Mouse (Mus musculus): ENCODE measurements around the gene Dync2li1.

Gene Dync2li1

GRCm38 (mm10) chr17:84682734-84683717, 56.7 kb downstream of the Dync2li1 start, which contains the start of gene Abcg5:
Gene Abcg5 (minus strand): TSS chr17:84683011.
- in situ Hi-C loops (cut with MboI, MseI): loop anchor here (25.0 kb wide), 1 partner anchor 954 kb away; no protein-coding TSS in a partner anchor

- in situ Hi-C loops (cut with MboI, MseI): loop anchor here (25.0 kb wide), 1 partner anchor 953 kb away; no protein-coding TSS in a partner anchor
Observed at GRCm38 (mm10) chr17:84684284-84684683, 58.0 kb downstream of the Dync2li1 start.

DNA sequence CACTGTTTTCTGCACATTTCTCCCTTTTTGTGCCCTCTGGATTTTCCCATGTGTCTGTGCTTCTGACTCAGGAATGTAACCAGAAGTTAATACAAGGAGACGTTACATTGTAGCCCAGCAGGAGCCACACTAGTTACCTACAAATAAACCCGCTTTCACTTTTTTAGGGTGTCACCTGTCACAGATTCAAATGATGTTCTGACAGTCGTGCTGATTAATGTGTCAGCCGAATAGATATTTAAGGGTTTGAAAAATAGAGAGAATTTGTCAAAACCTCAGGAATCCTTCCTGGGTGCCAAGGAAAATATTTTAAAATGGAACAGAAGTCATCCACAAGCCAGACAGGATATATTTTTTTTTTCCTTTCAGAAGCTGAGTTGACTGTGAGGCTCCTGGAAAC, 59.0 kb downstream of the Dync2li1 start:
- in situ Hi-C loops (cut with MboI, MseI): loop anchor here (25.0 kb wide), 1 partner anchor 952 kb away; no protein-coding TSS in a partner anchor

DNA sequence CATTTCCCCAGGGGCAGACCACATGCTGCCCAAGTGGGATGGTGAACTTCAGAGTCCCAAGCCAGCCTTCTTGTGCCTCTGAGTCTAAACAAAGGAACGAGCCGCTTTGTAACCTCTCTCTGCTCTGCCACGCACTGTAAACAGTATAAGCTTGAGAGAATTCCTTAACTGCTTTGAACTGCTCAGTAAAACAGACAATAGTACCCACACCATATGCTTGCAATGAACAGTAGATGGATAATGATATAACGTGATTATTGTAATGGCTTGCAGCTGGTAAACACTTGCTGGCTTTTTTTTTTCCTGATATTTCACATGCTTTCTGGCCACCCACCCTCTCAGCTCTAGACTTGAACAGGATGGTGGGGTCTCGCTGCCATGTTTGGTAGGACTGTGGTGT, 61.7 kb downstream of the Dync2li1 start:
- in situ Hi-C loops (cut with MboI, MseI): loop anchor here (25.0 kb wide), 1 partner anchor 949 kb away; no protein-coding TSS in a partner anchor

DNA sequence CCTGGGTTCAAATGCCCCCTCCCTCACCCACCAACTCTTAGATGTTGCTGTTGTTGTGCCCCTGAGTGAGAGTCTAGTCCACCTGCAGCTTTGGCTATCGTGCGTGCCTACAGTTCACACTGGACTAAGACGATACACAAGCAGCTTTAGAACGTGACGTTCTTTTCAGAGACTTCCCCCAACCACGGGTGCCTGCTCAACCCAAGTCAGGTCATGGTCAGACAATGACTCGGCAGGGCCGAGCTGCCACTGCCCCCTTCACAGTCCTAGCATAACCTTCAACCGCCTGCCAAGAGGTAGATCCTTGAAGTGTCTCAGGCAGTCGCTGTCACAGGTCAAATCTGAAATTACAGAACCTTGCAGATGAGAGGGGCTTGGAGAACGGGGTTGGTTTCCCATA, 62.5 kb downstream of the Dync2li1 start:
- in situ Hi-C loops (cut with MboI, MseI): loop anchor here (25.0 kb wide), 1 partner anchor 948 kb away; no protein-coding TSS in a partner anchor

- in situ Hi-C loops (cut with MboI, MseI): loop anchor here (25.0 kb wide), 1 partner anchor 948 kb away; no protein-coding TSS in a partner anchor
Observed at GRCm38 (mm10) chr17:84689316-84689715, 63.0 kb downstream of the Dync2li1 start.

GRCm38 (mm10) chr17:84690111-84690510, 63.8 kb downstream of the Dync2li1 start:
- in situ Hi-C loops (cut with MboI, MseI): loop anchor here (25.0 kb wide), 1 partner anchor 947 kb away; no protein-coding TSS in a partner anchor

GRCm38 (mm10) chr17:84693741-84694140, 67.4 kb downstream of the Dync2li1 start:
- in situ Hi-C loops (cut with MboI, MseI): loop anchor here (25.0 kb wide), 1 partner anchor 944 kb away; no protein-coding TSS in a partner anchor

GRCm38 (mm10) chr17:84696537-84696936, 70.2 kb downstream of the Dync2li1 start:
- in situ Hi-C loops (cut with MboI, MseI): loop anchor here (25.0 kb wide), 1 partner anchor 941 kb away; no protein-coding TSS in a partner anchor

GRCm38 (mm10) chr17:84698727-84699126, 72.4 kb downstream of the Dync2li1 start:
- in situ Hi-C loops (cut with MboI, MseI): loop anchor here (25.0 kb wide), 1 partner anchor 939 kb away; no protein-coding TSS in a partner anchor
